Mouse (Mus musculus) stomach, embryonic 16.5 days (tissue): ENCODE results near the gene Klhl4. TPM values are rescaled to one million over a fixed set of nuclear protein-coding genes. Genes with fewer than 3 reads are reported as not detected.

Source experiments
- ATAC-seq: fragments of 200-750 bp; cut with Nextera tagmentation; 2 replicates; pipeline ENCODE4 v1.8.0; 2017; ENCODE audit warnings: moderate number of reproducible peaks, moderate TSS enrichment; ENCODE audit not compliant: insufficient read depth, low FRiP score
- H3K27ac ChIP-seq: fragments of 300-500 bp; sonication (generic); 2 replicates; pipeline ENCODE4 v1.5.1; 2014; ENCODE audit warnings: low read length
- H3K27me3 ChIP-seq: fragments of 300-500 bp; sonication (generic); 2 replicates; pipeline ENCODE4 v1.6.1; 2014; ENCODE audit warnings: low read length, control low read depth, mixed read lengths; ENCODE audit not compliant: control insufficient read depth, insufficient read depth
- H3K36me3 ChIP-seq: fragments of 300-500 bp; sonication (generic); 2 replicates; pipeline ENCODE4 v1.6.1; 2014; ENCODE audit warnings: low read length; ENCODE audit not compliant: control insufficient read depth, insufficient read depth
- H3K4me1 ChIP-seq: fragments of 300-500 bp; sonication (generic); 2 replicates; pipeline ENCODE4 v1.6.1; 2014; ENCODE audit warnings: low read length, control low read depth, mixed read lengths; ENCODE audit not compliant: control insufficient read depth, insufficient read depth
- H3K4me2 ChIP-seq: fragments of 300-500 bp; sonication (generic); 2 replicates; pipeline ENCODE4 v1.6.1; 2014; ENCODE audit warnings: low read depth, low read length, mixed read lengths
- H3K4me3 ChIP-seq: fragments of 300-500 bp; sonication (generic); replicated peaks from 2 replicates; pipeline ENCODE4 v1.5.1; 2014; ENCODE audit warnings: mild to moderate bottlenecking, low read length
- H3K9ac ChIP-seq: fragments of 300-500 bp; sonication (generic); 2 replicates; pipeline ENCODE4 v1.6.1; 2014; ENCODE audit warnings: low read length
- H3K9me3 ChIP-seq: fragments of 300-500 bp; sonication (generic); replicated peaks from 2 replicates; pipeline ENCODE4 v1.6.1; 2016; ENCODE audit warnings: low read length, control low read depth; ENCODE audit not compliant: control insufficient read depth
- WGBS: fragments of 180-500 bp; shearing (Covaris S2); extraction: QIAGEN DNeasy Blood & Tissue Kit; methylation state at CpG from one replicate; pipeline ENCODE4 v1.1.7; 2014; 5-methylcytosine and 5-hydroxymethylcytosine counted together
- polyA plus RNA-seq: library from polyadenylated mRNA; unstranded; fragments of >200 nt; fragmentation: Nextera tagmentation; extraction: Ambion mirVana; gene quantifications from 2 replicates; pipeline ENCODE4 v1.2.1, GENCODE M21; 2015

The Klhl4 gene
- 7.7 and 10.5 TPM in 2 replicates for polyA plus RNA-seq

GRCm38 (mm10) chrX:114473782-114474731 lies at the start of gene Klhl4:
Gene Klhl4 (plus strand): TSS chrX:114474333.
- H3K27ac ChIP-seq = peak within 1 kb of the TSS; percentile 33; the same call in 1 of the 2 replicates
- H3K27me3 ChIP-seq = no peaks in the 10 kb centered on the region
- no peaks in the 10 kb centered on the region for H3K9me3 ChIP-seq
- 25% methylated on average over 14 of the region's 14 CpGs for WGBS
- H3K4me3 ChIP-seq = peak within 1 kb of the TSS; percentile 35
- H3K4me2 ChIP-seq = peak within 1 kb of the TSS; percentile 32
- no peaks in the 10 kb centered on the region for H3K4me1 ChIP-seq
- H3K9ac ChIP-seq = no peak within 1 kb of the TSS; the same call in 1 of the 2 replicates
- ATAC-seq = peak; percentile 82
- no peaks in the 10 kb centered on the region for H3K36me3 ChIP-seq

DNA sequence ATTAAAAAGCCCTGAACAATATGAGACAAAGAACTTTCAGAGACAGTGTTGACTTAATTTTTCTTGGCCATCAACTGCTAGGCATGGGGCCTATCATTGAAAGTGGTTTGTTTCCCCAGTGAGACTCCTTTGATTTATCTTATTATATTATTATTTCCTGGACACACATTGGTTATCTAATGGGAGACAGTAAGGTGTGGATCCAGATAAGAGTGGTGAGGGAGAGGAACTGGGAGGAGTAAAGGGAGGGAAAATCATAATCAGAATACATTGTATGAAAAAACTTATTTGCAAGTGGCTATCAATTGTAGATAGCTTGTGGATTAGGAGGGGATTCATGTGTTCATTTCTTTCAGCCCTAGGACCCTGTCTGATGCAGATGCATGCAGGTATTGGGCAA lies 10.0 kb downstream of the Klhl4 start:
- Histone ChIP-seq H3K4me2 (no peak overlapping the region), H3K27me3 (no peaks in the 10 kb centered on the region), H3K36me3 (no peaks in the 10 kb centered on the region), H3K9me3 (no peaks in the 10 kb centered on the region), H3K9ac (no peak overlapping the region), H3K4me1 (no peaks in the 10 kb centered on the region), H3K27ac (no peak overlapping the region), H3K4me3 (no peak overlapping the region)
- no peak for ATAC-seq

- ATAC-seq = no peak
- no peaks in the 10 kb centered on the region for H3K36me3 ChIP-seq
- no peaks in the 10 kb centered on the region for H3K27me3 ChIP-seq
- H3K9me3 ChIP-seq = no peaks in the 10 kb centered on the region
- no peak overlapping the region for H3K4me2 ChIP-seq
- no peak overlapping the region for H3K27ac ChIP-seq
- H3K4me3 ChIP-seq = no peak overlapping the region
- H3K4me1 ChIP-seq = no peaks in the 10 kb centered on the region
- H3K9ac ChIP-seq = no peak overlapping the region
These were observed 12.6 kb downstream of the Klhl4 start for GRCm38 (mm10) chrX:114486691-114487090.

- 36% methylated on average over 3 of the region's 3 CpGs for WGBS
- Histone ChIP-seq H3K36me3 (no peaks in the 10 kb centered on the region), H3K27ac (no peak overlapping the region), H3K9me3 (no peaks in the 10 kb centered on the region), H3K4me3 (no peak overlapping the region), H3K4me1 (no peaks in the 10 kb centered on the region), H3K4me2 (no peak overlapping the region), H3K9ac (no peak overlapping the region), H3K27me3 (no peaks in the 10 kb centered on the region)
- no peak for ATAC-seq
These were observed 84.0 kb downstream of the Klhl4 start for GRCm38 (mm10) chrX:114558141-114558540.

DNA sequence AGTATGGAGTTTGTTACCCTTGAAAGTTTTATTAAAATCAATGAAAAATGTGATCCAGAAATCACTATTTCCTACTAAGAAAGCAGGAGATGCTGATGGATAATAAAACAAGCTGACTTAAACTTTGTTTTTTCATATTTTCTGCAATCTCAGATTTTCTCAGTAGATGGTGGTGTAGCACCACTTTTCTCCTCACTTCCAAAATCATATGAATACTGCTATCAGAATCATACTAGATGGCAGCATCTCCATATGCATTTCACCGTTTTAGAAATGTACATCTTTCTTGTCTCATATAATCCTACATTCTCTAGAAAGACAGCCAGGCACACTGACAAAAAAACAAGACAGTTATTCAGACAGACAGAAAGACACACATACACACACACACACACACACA lies 108.2 kb downstream of the Klhl4 start:
- no peak overlapping the region for H3K27ac ChIP-seq
- no peak overlapping the region for H3K9ac ChIP-seq
- WGBS = 50% methylated on average over 1 of the region's 1 CpGs
- no peaks in the 10 kb centered on the region for H3K4me1 ChIP-seq
- no peak for ATAC-seq
- no peaks in the 10 kb centered on the region for H3K36me3 ChIP-seq
- H3K4me2 ChIP-seq = no peak overlapping the region
- no peaks in the 10 kb centered on the region for H3K9me3 ChIP-seq
- H3K4me3 ChIP-seq = no peak overlapping the region
- H3K27me3 ChIP-seq = no peaks in the 10 kb centered on the region
